Mouse (Mus musculus) naive thymus-derived CD4-positive, alpha-beta T cell, adult 2 months (primary cell): ENCODE measurements around the gene Olfr490.

Experiments
- DNase-seq: peaks from one replicate; pipeline ENCODE4 v3.0.0-alpha.2; 2011; ENCODE audit warnings: low read depth

The Olfr490 gene

DNA sequence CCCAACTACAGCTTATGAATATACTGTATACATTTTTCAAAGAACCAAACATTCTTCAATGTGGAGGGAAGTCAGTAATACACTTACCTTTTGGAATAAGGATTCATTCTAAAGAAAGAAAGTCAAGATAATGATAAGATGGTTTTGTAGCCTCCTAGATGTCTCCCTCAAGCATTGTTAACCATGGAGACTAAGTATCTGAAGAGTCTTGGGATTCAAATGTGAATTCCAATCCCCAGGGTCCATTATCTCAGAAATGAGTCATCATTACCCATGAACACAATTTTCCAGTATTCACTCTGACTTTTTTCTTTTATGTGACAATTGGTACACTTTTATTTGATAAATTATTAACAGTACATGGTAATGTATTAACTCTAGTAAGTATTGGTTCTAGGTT lies at the start of gene Olfr490:
Olfr490 (minus strand) TSS at position 101 of the 400 bp plus-strand sequence.
- no peak for DNase-seq

DNA sequence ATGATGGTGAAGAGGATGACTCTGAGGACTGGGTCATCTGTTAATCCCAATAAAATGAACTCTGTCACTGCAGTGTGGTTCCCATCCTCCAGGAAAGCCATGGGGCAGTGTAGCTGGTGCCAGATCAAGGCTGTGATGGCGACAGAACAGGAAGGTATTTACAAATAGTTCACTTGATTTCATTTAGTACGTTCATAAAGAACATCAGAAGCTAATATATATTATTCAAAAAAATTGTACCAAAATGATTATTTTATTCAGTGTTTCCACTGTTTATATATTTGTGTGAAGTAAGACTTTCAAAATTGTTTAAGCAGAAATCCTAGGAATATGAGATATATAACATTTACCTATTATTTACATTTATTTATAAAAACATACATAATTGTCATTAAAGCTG lies 34.8 kb upstream of the Olfr490 start, which contains the start of gene Olfr492:
Olfr492 (minus strand) TSS at position 101 of the 400 bp plus-strand sequence.
- no peak for DNase-seq

- no peak for DNase-seq
Observed at GRCm38 (mm10) chr7:108313151-108313550, 24.4 kb upstream of the Olfr490 start, which contains the start of gene Olfr491. Gene Olfr491, plus strand, starts transcription at chr7:108313451.

- DNase-seq, result no peak
Observed at GRCm38 (mm10) chr7:108258247-108258646, 30.5 kb downstream of the Olfr490 start, which contains the start of gene Olfr488. Gene Olfr488, minus strand, starts transcription at chr7:108258347.
